Mouse (Mus musculus): ENCODE data around the gene Zfp362. TPM values are rescaled to one million over a fixed set of nuclear protein-coding genes. Genes with fewer than 3 reads are reported as not detected.

The Zfp362 gene
- polyA plus RNA-seq, 1 experiment from 2014 or later = 12.9 TPM

GRCm38 (mm10) chr4:128727721-128728430 is 78.0 kb downstream of the Zfp362 start:
- peak; percentile 91 for ATAC-seq
- under 1% methylated on average over 57 of the region's 65 CpGs for WGBS
- TF ChIP-seq CTCF (IDR thresholded peaks at IDR 0.05; ENCODE audit: low read depth) = no peak

GRCm38 (mm10) chr4:128727019-128727720 is 78.7 kb downstream of the Zfp362 start:
- H3K4me3 ChIP-seq (ENCODE audit: low read depth, low read length) = peak overlapping the region; percentile 84
- H3K9me3 ChIP-seq (ENCODE audit: control insufficient read depth) = no peaks in the 10 kb centered on the region
- peak overlapping the region; percentile 97 for H3K27ac ChIP-seq (ENCODE audit: low read depth, low read length)
- H3K4me1 ChIP-seq (replicated peaks; ENCODE audit: control insufficient read depth, insufficient read depth, low read length) = 0 out of 2 replicates have a peak, but pooled peaks cover 7% of the 10 kb centered on the region
- no peaks in the 10 kb centered on the region for H3K27me3 ChIP-seq (replicated peaks; ENCODE audit: control insufficient read depth, insufficient read depth, low read length)
- peak overlapping the region; percentile 99 for H3K9ac ChIP-seq (ENCODE audit: low read depth, low read length)
- 4% methylated on average over 43 of the region's 68 CpGs for WGBS
- TF ChIP-seq CTCF (IDR thresholded peaks at IDR 0.05; ENCODE audit: low read depth) = no peak
- H3K4me2 ChIP-seq (replicated peaks; ENCODE audit: low read depth) = peak overlapping the region; percentile 85
- no peaks in the 10 kb centered on the region; the same call in 1 of the 2 replicates for H3K36me3 ChIP-seq (ENCODE audit: control insufficient read depth, insufficient read depth)
- ATAC-seq = peak; percentile 95

More at GRCm38 (mm10) chr4:128727721-128728430, 78.0 kb downstream of the Zfp362 start:
- Histone ChIP-seq H3K27me3 (replicated peaks; ENCODE audit: control insufficient read depth, insufficient read depth, low read length) (no peaks in the 10 kb centered on the region), H3K4me1 (replicated peaks; ENCODE audit: control insufficient read depth, insufficient read depth, low read length) (0 out of 2 replicates have a peak, but pooled peaks cover 7% of the 10 kb centered on the region), H3K4me3 (ENCODE audit: low read depth, low read length) (peak overlapping the region; percentile 84), H3K36me3 (ENCODE audit: control insufficient read depth, insufficient read depth) (no peaks in the 10 kb centered on the region; the same call in 1 of the 2 replicates), H3K9ac (ENCODE audit: low read depth, low read length) (peak overlapping the region; percentile 99), H3K4me2 (replicated peaks; ENCODE audit: low read depth) (peak overlapping the region; percentile 85), H3K27ac (ENCODE audit: low read depth, low read length) (peak overlapping the region; percentile 97), H3K9me3 (ENCODE audit: control insufficient read depth) (no peaks in the 10 kb centered on the region)

- Histone ChIP-seq H3K36me3 (ENCODE audit: control insufficient read depth, insufficient read depth) (no peaks in the 10 kb centered on the region), H3K9me3 (ENCODE audit: control insufficient read depth) (no peaks in the 10 kb centered on the region), H3K4me2 (replicated peaks; ENCODE audit: low read depth) (no peak overlapping the region), H3K4me1 (replicated peaks; ENCODE audit: control insufficient read depth, insufficient read depth, low read length) (no peaks in the 10 kb centered on the region), H3K27me3 (replicated peaks; ENCODE audit: control insufficient read depth, insufficient read depth, low read length) (no peaks in the 10 kb centered on the region), H3K4me3 (ENCODE audit: low read depth, low read length) (no peak overlapping the region), H3K9ac (ENCODE audit: low read depth, low read length) (no peak overlapping the region), H3K27ac (ENCODE audit: low read depth, low read length) (no peak overlapping the region)
- TF ChIP-seq CTCF (IDR thresholded peaks at IDR 0.05; ENCODE audit: low read depth) = no peak
- 73% methylated on average over 7 of the region's 7 CpGs for WGBS
- no peak for ATAC-seq
Measured at GRCm38 (mm10) chr4:128724059-128724458, 81.8 kb downstream of the Zfp362 start.

- H3K36me3 ChIP-seq (ENCODE audit: control insufficient read depth, insufficient read depth) = no peaks in the 10 kb centered on the region
- WGBS = 85% methylated on average over 13 of the region's 13 CpGs
- H3K27me3 ChIP-seq (replicated peaks; ENCODE audit: control insufficient read depth, insufficient read depth, low read length) = no peaks in the 10 kb centered on the region
- H3K4me1 ChIP-seq (replicated peaks; ENCODE audit: control insufficient read depth, insufficient read depth, low read length) = no peaks in the 10 kb centered on the region
- H3K9me3 ChIP-seq (ENCODE audit: control insufficient read depth) = no peaks in the 10 kb centered on the region
- H3K27ac ChIP-seq (ENCODE audit: low read depth, low read length) = no peak overlapping the region
- H3K4me3 ChIP-seq (ENCODE audit: low read depth, low read length) = no peak overlapping the region
- H3K9ac ChIP-seq (ENCODE audit: low read depth, low read length) = no peak overlapping the region
- no peak for ATAC-seq
- no peak for TF ChIP-seq CTCF (IDR thresholded peaks at IDR 0.05; ENCODE audit: low read depth)
- no peak overlapping the region for H3K4me2 ChIP-seq (replicated peaks; ENCODE audit: low read depth)
Measured at GRCm38 (mm10) chr4:128723431-128723830, 82.4 kb downstream of the Zfp362 start.

Other genes starting within 250 kb of the Zfp362 start
- 0.87 and 1.0 TPM in 2 replicates for gene Zscan20, start 195.9 kb downstream of the Zfp362 start, polyA plus RNA-seq (2015; fragmentation: Nextera tagmentation; extraction: Ambion mirVana)
- gene Tlr12, start 187.4 kb downstream of the Zfp362 start, polyA plus RNA-seq (2015; fragmentation: Nextera tagmentation; extraction: Ambion mirVana) = 2.1 and 2.5 TPM in 2 replicates
- gene Phc2, start 151.3 kb downstream of the Zfp362 start, polyA plus RNA-seq (2015; fragmentation: Nextera tagmentation; extraction: Ambion mirVana) = 22.9 and 25.4 TPM in 2 replicates
- not detected in 2 replicates for gene A3galt2, start 50.7 kb downstream of the Zfp362 start, polyA plus RNA-seq (2015; fragmentation: Nextera tagmentation; extraction: Ambion mirVana)
- 2.1 and 2.8 TPM in 2 replicates for gene Trim62, start 77.5 kb upstream of the Zfp362 start, polyA plus RNA-seq (2015; fragmentation: Nextera tagmentation; extraction: Ambion mirVana)
- 13.1 and 13.3 TPM in 2 replicates for gene Azin2, start 156.4 kb upstream of the Zfp362 start, polyA plus RNA-seq (2015; fragmentation: Nextera tagmentation; extraction: Ambion mirVana)
- gene Ak2, start 185.9 kb upstream of the Zfp362 start, polyA plus RNA-seq (2015; fragmentation: Nextera tagmentation; extraction: Ambion mirVana) = 538 and 552 TPM in 2 replicates

Data from intestine, postnatal 0 days (tissue).